Comparison of ENCODE assay signal across 40 mouse cellular contexts in genomic region chr9:92272650-92273049, GRCm38 (mm10). TPM values are rescaled to one million over a fixed set of nuclear protein-coding genes. Genes with fewer than 3 reads are reported as not detected.
DNase-seq lines count a peak whose midpoint lies in the region; ATAC-seq and TF ChIP-seq lines count a peak whose summit lies in the region.
"Had no signal": no experiment of that assay in that cellular context is flagged by ENCODE, and none has a peak within 500 bp of the region (broad histone marks: within the 10 kb centered on the region; RNA-seq: fewer than 3 reads in every experiment).

No protein-coding gene starts in this region.

- TF ChIP-seq RAD21 in CH12.LX (IDR thresholded peaks at IDR 0.05; ENCODE audit: low read depth, low read length) = no peak

- peak; percentile 77 for DNase-seq in kidney, adult 11 months
- DNase-seq in CH12.LX (ENCODE audit: extremely low read depth) = no peak
- peak; percentile 66 to 78 for DNase-seq in kidney, adult 8-10 months
- DNase-seq in kidney, postnatal 14 days = peak; percentile 53
- no peak for DNase-seq in layer of hippocampus, adult 9-10 months (ENCODE audit: low spot score)
- no peak for DNase-seq in thymus, postnatal 4 days
- DNase-seq in forebrain, embryonic 11.5 days (ENCODE audit: low spot score) = no peak
- DNase-seq: adrenal gland, postnatal 14 days; cerebellum, adult 11 months; cerebellum, adult 9-10 months; cerebellum, postnatal 36 days; embryo, embryonic 11 days; forebrain, postnatal 0 days; gastrocnemius, postnatal 10 days; layer of hippocampus, adult 9-11 months; liver, postnatal 0 days; lung, postnatal 36 days; right cerebral cortex, adult 18-20 months; right cerebral cortex, postnatal 4 days had no signal

- no peaks in the 10 kb centered on the region for H3K9me3 ChIP-seq in kidney, embryonic 14.5 days (ENCODE audit: control insufficient read depth, low read length)
- H3K9me3 ChIP-seq in CH12.LX (replicated peaks; ENCODE audit: low read length) = no peaks in the 10 kb centered on the region
- H3K9me3 ChIP-seq in forebrain, embryonic 11.5 days (ENCODE audit: control insufficient read depth, low read length) = no peaks in the 10 kb centered on the region
- H3K9me3 ChIP-seq: embryonic facial prominence, embryonic 12.5 days; forebrain, embryonic 10.5 days; limb, embryonic 10.5 days; limb, embryonic 15.5 days; megakaryocyte, embryonic 14.5 days; midbrain, embryonic 12.5 days; neural tube, embryonic 12.5 days had no signal

- ATAC-seq in kidney, embryonic 14.5 days (ENCODE audit: low FRiP score, low TSS enrichment) = no peak
- ATAC-seq in forebrain, embryonic 11.5 days (replicated peaks; ENCODE audit: low FRiP score) = no peak
- ATAC-seq: forebrain, postnatal 0 days; hindbrain, postnatal 0 days; liver, postnatal 0 days had no signal

- H3K27ac ChIP-seq in kidney, embryonic 14.5 days (ENCODE audit: low read depth, low read length) = no peak overlapping the region; the same call in 1 of the 2 replicates
- peak overlapping the region; percentile 11; the same call in 1 of the 2 replicates for H3K27ac ChIP-seq in CH12.LX (ENCODE audit: insufficient read depth, low read depth)
- H3K27ac ChIP-seq in forebrain, embryonic 11.5 days (ENCODE audit: low read depth, low read length) = no peak overlapping the region
- H3K27ac ChIP-seq: embryonic facial prominence, embryonic 12.5 days; forebrain, embryonic 10.5 days; hindbrain, postnatal 0 days; limb, embryonic 10.5 days; limb, embryonic 15.5 days; midbrain, embryonic 12.5 days; neural tube, embryonic 12.5 days; stomach, postnatal 0 days had no signal

- H3K36me3 ChIP-seq in kidney, embryonic 14.5 days (ENCODE audit: control insufficient read depth, insufficient read depth, low read length) = peaks cover 13% of the 10 kb centered on the region; the same call in 1 of the 2 replicates
- H3K36me3 ChIP-seq in CH12.LX (replicated peaks in 1 of 2; ENCODE audit: control insufficient read depth in 1 of 2, insufficient read depth in 1 of 2, low read length in 1 of 2) = peaks cover 39 to 70% of the 10 kb centered on the region in 2 experiments
- H3K36me3 ChIP-seq in forebrain, embryonic 11.5 days (ENCODE audit: control insufficient read depth, insufficient read depth, low read length) = no peaks in the 10 kb centered on the region

- 79% methylated on average over 4 of the region's 4 CpGs for WGBS in kidney, embryonic 14.5 days
- WGBS in forebrain, embryonic 11.5 days = 91% methylated on average over 4 of the region's 4 CpGs

- peaks cover 35% of the 10 kb centered on the region for H3K4me1 ChIP-seq in kidney, embryonic 14.5 days (ENCODE audit: control insufficient read depth, insufficient read depth, low read length)
- peaks cover 26 to 66% of the 10 kb centered on the region in 2 experiments for H3K4me1 ChIP-seq in CH12.LX (ENCODE audit: control insufficient read depth in 1 of 2, insufficient read depth in 2 of 2)
- H3K4me1 ChIP-seq in forebrain, embryonic 11.5 days (replicated peaks; ENCODE audit: control insufficient read depth, insufficient read depth, low read length) = no peaks in the 10 kb centered on the region
- H3K4me1 ChIP-seq: forebrain, embryonic 10.5 days; limb, embryonic 10.5 days; midbrain, embryonic 12.5 days; neural tube, embryonic 12.5 days had no signal

- in situ Hi-C loops in CH12.LX (cut with MboI; ENCODE audit: low pct_ligation_motif_present, low pct_unique_long_range_greater_than_20kb, low sequenced_read_pairs) = no loop called here

- H3K79me2 ChIP-seq in CH12.LX (replicated peaks; ENCODE audit: control insufficient read depth, extremely low read depth, insufficient read depth, poor library complexity, severe bottlenecking) = peaks cover 6% of the 10 kb centered on the region

- H3K9ac ChIP-seq in kidney, embryonic 14.5 days (ENCODE audit: low read depth, low read length) = no peak overlapping the region
- H3K9ac ChIP-seq in CH12.LX (ENCODE audit: insufficient read depth, low read depth) = no peak overlapping the region
- no peak overlapping the region for H3K9ac ChIP-seq in forebrain, embryonic 11.5 days (ENCODE audit: low read length)
- H3K9ac ChIP-seq: embryonic facial prominence, embryonic 12.5 days; forebrain, postnatal 0 days; limb, embryonic 15.5 days; liver, postnatal 0 days; midbrain, embryonic 12.5 days; neural tube, embryonic 12.5 days had no signal

- H3K27me3 ChIP-seq in kidney, embryonic 14.5 days (ENCODE audit: control insufficient read depth, insufficient read depth, low read length) = no peaks in the 10 kb centered on the region
- no peaks in the 10 kb centered on the region for H3K27me3 ChIP-seq in CH12.LX (replicated peaks)
- H3K27me3 ChIP-seq in forebrain, embryonic 11.5 days (ENCODE audit: control insufficient read depth, insufficient read depth, low read length) = no peaks in the 10 kb centered on the region
- H3K27me3 ChIP-seq: embryonic facial prominence, embryonic 12.5 days; limb, embryonic 15.5 days; megakaryocyte, embryonic 14.5 days; midbrain, embryonic 12.5 days; neural tube, embryonic 12.5 days had no signal

- H3K4me3 ChIP-seq in kidney, embryonic 14.5 days (ENCODE audit: low read length) = no peak overlapping the region
- no peak overlapping the region for H3K4me3 ChIP-seq in CH12.LX (replicated peaks in 1 of 3; ENCODE audit: low read depth in 2 of 3, low read length in 2 of 3, poor library complexity in 1 of 3)
- H3K4me3 ChIP-seq in forebrain, embryonic 11.5 days (ENCODE audit: low read depth, low read length) = no peak overlapping the region
- H3K4me3 ChIP-seq: embryonic facial prominence, embryonic 12.5 days; forebrain, embryonic 10.5 days; limb, embryonic 10.5 days; limb, embryonic 15.5 days; midbrain, embryonic 12.5 days; myocyte; neural tube, embryonic 12.5 days had no signal

- no peak overlapping the region for H3K4me2 ChIP-seq in kidney, embryonic 14.5 days (replicated peaks; ENCODE audit: low read depth, low read length)
- no peak overlapping the region for H3K4me2 ChIP-seq in CH12.LX (ENCODE audit: insufficient read depth, low read depth, poor library complexity, severe bottlenecking)
- no peak overlapping the region for H3K4me2 ChIP-seq in forebrain, embryonic 11.5 days (ENCODE audit: low read depth, low read length, severe bottlenecking)
- H3K4me2 ChIP-seq: embryonic facial prominence, embryonic 12.5 days; limb, embryonic 15.5 days; midbrain, embryonic 12.5 days; neural tube, embryonic 12.5 days had no signal

- no peak for TF ChIP-seq EP300 in CH12.LX (IDR thresholded peaks at IDR 0.05; ENCODE audit: low read length)

- no peak for TF ChIP-seq CTCF in CH12.LX (conservative IDR thresholded peaks at IDR 0.05 in 1 of 2, IDR thresholded peaks at IDR 0.05 in 1 of 2; ENCODE audit: low read depth in 2 of 2, low read length in 2 of 2)

- dilution Hi-C loops in CH12.LX (cut with MboI; ENCODE audit: extremely low pct_ligation_motif_present, extremely low pct_unique_long_range_greater_than_20kb, low sequenced_read_pairs) = no loop called here

- TF ChIP-seq POLR2A in CH12.LX (IDR thresholded peaks at IDR 0.05; ENCODE audit: low read depth, low read length) = no peak

TF ChIP-seq in CH12.LX, 34 proteins besides CTCF, POLR2A, EP300 and RAD21:
- TF ChIP-seq USF1 (IDR thresholded peaks at IDR 0.05; ENCODE audit: low read depth, low read length) (no peak), ELF1 (IDR thresholded peaks at IDR 0.05; ENCODE audit: low read depth, low read length) (no peak), NRF1 (IDR thresholded peaks at IDR 0.05; ENCODE audit: low read depth, low read length) (no peak), TBP (conservative IDR thresholded peaks at IDR 0.05; ENCODE audit: low read depth, low read length) (no peak), IRF4 (IDR thresholded peaks at IDR 0.05; ENCODE audit: low read depth, low read length) (no peak), ETS1 (conservative IDR thresholded peaks at IDR 0.05; ENCODE audit: low read depth, low read length) (no peak), MAFK (IDR thresholded peaks at IDR 0.05; ENCODE audit: insufficient replicate concordance, low read length) (no peak), MYC (IDR thresholded peaks at IDR 0.05; ENCODE audit: low read depth, low read length) (no peak), ZMIZ1 (IDR thresholded peaks at IDR 0.05; ENCODE audit: low read depth, low read length) (no peak), KAT2A (IDR thresholded peaks at IDR 0.05; ENCODE audit: insufficient replicate concordance, low read length) (no peak), BHLHE40 (IDR thresholded peaks at IDR 0.05; ENCODE audit: low read depth, low read length) (no peak), SMC3 (IDR thresholded peaks at IDR 0.05; ENCODE audit: low read depth, low read length) (no peak)

RNA-seq across cellular contexts. Expression of gene Plscr2, which starts 2.8 kb away (rescaled TPM):
- polyA plus RNA-seq in kidney, embryonic 14.5 days (2014; fragmentation: Nextera tagmentation; extraction: Ambion mirVana) = 6.0 and 11.6 TPM in 2 replicates
- total RNA-seq in CH12.LX (2012; rRNA removed) = 0.80 and 1.4 TPM in 2 replicates
- total RNA-seq in CH12.LX (2014; rRNA removed) = 0.95 and 1.0 TPM in 2 replicates
- 0.55 and 0.91 TPM in 2 replicates for polyA plus RNA-seq in CH12.LX (2012; ENCODE audit: insufficient read length, low read depth)
- polyA plus RNA-seq in forebrain, embryonic 11.5 days (2014; fragmentation: Nextera tagmentation; extraction: Ambion mirVana) = 0.69 and 1.3 TPM in 2 replicates
- polyA plus RNA-seq: limb, embryonic 10.5 days had no signal

RNA-seq across cellular contexts. Expression of gene Plscr1, which starts 23.1 kb away (rescaled TPM):
- 83.5 and 91.2 TPM in 2 replicates for polyA plus RNA-seq in kidney, embryonic 14.5 days (2014; fragmentation: Nextera tagmentation; extraction: Ambion mirVana)
- total RNA-seq in CH12.LX (2012; rRNA removed) = 206 and 403 TPM in 2 replicates
- 489 and 502 TPM in 2 replicates for total RNA-seq in CH12.LX (2014; rRNA removed)
- polyA plus RNA-seq in CH12.LX (2012; ENCODE audit: insufficient read length, low read depth) = 194 and 201 TPM in 2 replicates
- polyA plus RNA-seq in forebrain, embryonic 11.5 days (2014; fragmentation: Nextera tagmentation; extraction: Ambion mirVana) = 31.5 and 32.4 TPM in 2 replicates

RNA-seq across cellular contexts. Expression of gene 1700057G04Rik, which starts 36.5 kb away (rescaled TPM):
- not detected in 2 replicates for polyA plus RNA-seq in kidney, embryonic 14.5 days (2014; fragmentation: Nextera tagmentation; extraction: Ambion mirVana)
- total RNA-seq in CH12.LX (2012; rRNA removed) (not detected in 2 replicates), CH12.LX (2014; rRNA removed) (0.41 TPM in 1 of 2 replicates, not detected in the other)
- not detected in 2 replicates for polyA plus RNA-seq in CH12.LX (2012; ENCODE audit: insufficient read length, low read depth)
- not detected in 2 replicates for polyA plus RNA-seq in forebrain, embryonic 11.5 days (2014; fragmentation: Nextera tagmentation; extraction: Ambion mirVana)
- total RNA-seq: adrenal gland, postnatal 14 days; forebrain, postnatal 0 days; gastrocnemius, postnatal 10 days; heart, postnatal 25 days; hindbrain, postnatal 0 days; left cerebral cortex, postnatal 10 days; midbrain, postnatal 0 days had no signal
- polyA plus RNA-seq: embryonic facial prominence, embryonic 12.5 days; forebrain, embryonic 10.5 days; forebrain, postnatal 0 days; heart, embryonic 14.5 days; hindbrain, embryonic 11.5 days; hindbrain, postnatal 0 days; large intestine, adult 2 months; limb, embryonic 10.5 days; limb, embryonic 15.5 days; liver, postnatal 0 days; lung, embryonic 16.5 days; midbrain, embryonic 12.5 days; midbrain, postnatal 0 days; neural tube, embryonic 12.5 days; spleen, adult 2 months; stomach, postnatal 0 days; thymus, postnatal 0 days; urinary bladder, adult 2 months had no signal

Comparison
In these comparisons a context has a peak if more than half of its experiments do, and no peak if none do; other contexts are left out.
1. DNase-seq: peak in kidney, adult 11 months (single experiment), kidney, adult 8-10 months (2 of 2) and kidney, postnatal 14 days (single experiment); none in CH12.LX (single experiment), layer of hippocampus, adult 9-10 months (single experiment), thymus, postnatal 4 days (single experiment) and forebrain, embryonic 11.5 days (single experiment).